Mouse (Mus musculus) c-Kit-positive CD71-positive TER-119-positive erythroid progenitor cells, embryonic 14.5 days (primary cell): ENCODE results near the gene Actrt3.
"Not testable (repeated sequence)": the region's sequence is repeated elsewhere in the genome, so short reads cannot be mapped to it uniquely, and the experiment has no call there.

Experiments used
- DNase-seq: peaks from one replicate; pipeline ENCODE4 v3.0.0-alpha.2; 2013; ENCODE audit warnings: low spot score

Gene Actrt3

GRCm38 (mm10) chr3:30573549-30573948 is 26.2 kb downstream of the Actrt3 start:
- no peak for DNase-seq

GRCm38 (mm10) chr3:30566333-30566732 is 33.4 kb downstream of the Actrt3 start:
- DNase-seq = not testable (repeated sequence)

GRCm38 (mm10) chr3:30560677-30561314 is 38.9 kb downstream of the Actrt3 start:
- no peak for DNase-seq

- no peak for DNase-seq
These were observed 46.0 kb downstream of the Actrt3 start for GRCm38 (mm10) chr3:30553741-30554140.

- no peak for DNase-seq
These were observed 49.5 kb downstream of the Actrt3 start for GRCm38 (mm10) chr3:30550218-30550617.

- no peak for DNase-seq
These were observed 50.8 kb downstream of the Actrt3 start for GRCm38 (mm10) chr3:30548928-30549327.

- DNase-seq = no peak
These were observed 51.8 kb downstream of the Actrt3 start, which contains the start of gene Mecom for GRCm38 (mm10) chr3:30547908-30548307. Mecom (minus strand) TSS chr3:30548008.
